Mouse (Mus musculus) T-cell, adult 2 months (primary cell): ENCODE measurements at regions not wholly inside any gene's neighbourhood (a gene's known extent, or its start where the extent isn't known, plus 50 kb on each side); places are given as distances from the start of the nearest gene placed in this dataset.
A peak's percentile ranks its signal among the peaks of the same experiment; 100 is the strongest.

Experiments used
- DNase-seq: peaks from one replicate; pipeline ENCODE4 v3.0.0; 2022; ENCODE audit warnings: low spot score

GRCm38 (mm10) chr15:61408621-61409020 lies 485.8 kb upstream of the A1bg start:
- peak; percentile 30 for DNase-seq

GRCm38 (mm10) chr15:61400720-61401119 lies 477.9 kb upstream of the A1bg start:
- no peak for DNase-seq

- no peak for DNase-seq
Observed at GRCm38 (mm10) chr15:61399971-61400370, 477.2 kb upstream of the A1bg start.

DNA sequence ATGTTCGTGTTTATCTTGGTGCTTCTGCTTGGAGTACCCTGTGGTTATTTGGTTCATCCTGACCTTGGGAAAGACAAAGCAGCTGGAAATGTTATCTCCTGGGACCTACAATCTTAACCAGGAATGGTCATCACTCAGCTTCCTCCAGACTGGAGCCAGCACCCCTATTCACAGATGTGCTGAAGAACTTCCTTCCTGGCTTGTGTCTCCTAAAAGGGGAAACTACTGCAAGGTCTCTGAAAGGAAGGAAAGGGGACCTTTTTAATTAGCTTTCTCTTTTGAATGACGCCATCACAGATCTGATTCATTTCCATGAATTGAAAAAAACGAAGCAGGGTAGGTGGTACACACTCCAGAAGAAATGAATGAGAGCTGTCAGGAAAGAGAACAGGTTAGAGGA lies 476.0 kb upstream of the A1bg start:
- DNase-seq, result no peak

- DNase-seq, result no peak
Observed at GRCm38 (mm10) chr15:61397061-61397460, 474.2 kb upstream of the A1bg start.

- DNase-seq, result no peak
Observed at GRCm38 (mm10) chr15:61395296-61395826, 472.5 kb upstream of the A1bg start.

DNA sequence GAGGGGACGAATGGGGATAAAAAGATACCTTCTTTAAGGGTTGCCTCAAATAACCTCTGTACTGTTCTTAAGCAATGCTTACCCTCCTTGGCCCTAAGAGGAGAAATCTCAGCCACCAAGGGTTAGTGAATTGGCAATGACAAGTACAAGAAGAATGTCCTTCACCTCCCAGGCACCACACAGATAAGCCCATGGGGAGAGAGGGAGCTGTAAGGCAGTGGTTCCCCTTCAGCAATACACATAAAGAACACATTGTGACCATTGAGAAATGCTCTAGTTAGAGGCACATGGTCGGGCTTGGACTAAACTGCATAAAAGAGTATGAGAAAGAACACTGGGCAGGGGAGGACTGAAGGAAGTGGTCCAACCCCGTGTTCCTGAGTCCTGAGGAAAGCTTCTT lies 457.9 kb upstream of the A1bg start:
- DNase-seq, result no peak

DNA sequence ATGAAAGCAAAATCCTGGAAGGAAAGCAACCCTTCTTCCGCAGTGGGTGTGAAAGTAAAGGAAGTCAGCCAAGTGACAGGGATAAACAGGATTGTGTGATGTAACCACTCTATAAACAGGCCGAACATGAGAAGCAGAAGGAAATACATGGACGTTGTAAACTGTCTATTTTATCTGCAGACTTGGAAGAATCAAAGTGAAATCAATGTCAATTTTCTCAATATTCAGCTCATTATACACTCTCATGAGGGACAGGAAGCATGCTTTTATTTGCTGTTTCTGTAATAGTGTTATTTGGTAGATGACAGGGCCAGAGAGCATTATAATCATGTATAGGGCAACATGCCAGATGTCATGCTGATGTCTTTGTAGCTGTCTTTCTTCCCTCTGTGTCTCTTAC lies 443.5 kb upstream of the A1bg start:
- no peak for DNase-seq

DNA sequence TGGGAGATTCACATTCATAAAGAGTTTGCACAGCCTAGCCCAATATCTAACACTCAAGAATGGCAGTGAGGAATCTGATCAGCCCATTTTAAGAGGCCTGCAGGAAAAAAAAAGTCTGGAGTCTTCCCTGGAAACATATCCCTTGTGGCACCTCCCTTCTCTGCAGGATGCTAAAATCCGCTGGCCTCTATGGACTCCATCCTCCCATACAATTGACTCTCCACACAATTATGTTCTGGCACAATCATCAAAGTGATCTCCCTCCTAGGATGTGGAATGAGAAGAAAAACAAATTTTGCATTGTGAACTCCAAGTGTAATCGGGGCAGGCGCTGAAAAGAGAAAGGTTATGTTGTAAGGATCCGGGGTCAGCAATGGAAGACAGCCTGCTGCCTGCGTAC lies 442.7 kb upstream of the A1bg start:
- DNase-seq, result no peak

DNA sequence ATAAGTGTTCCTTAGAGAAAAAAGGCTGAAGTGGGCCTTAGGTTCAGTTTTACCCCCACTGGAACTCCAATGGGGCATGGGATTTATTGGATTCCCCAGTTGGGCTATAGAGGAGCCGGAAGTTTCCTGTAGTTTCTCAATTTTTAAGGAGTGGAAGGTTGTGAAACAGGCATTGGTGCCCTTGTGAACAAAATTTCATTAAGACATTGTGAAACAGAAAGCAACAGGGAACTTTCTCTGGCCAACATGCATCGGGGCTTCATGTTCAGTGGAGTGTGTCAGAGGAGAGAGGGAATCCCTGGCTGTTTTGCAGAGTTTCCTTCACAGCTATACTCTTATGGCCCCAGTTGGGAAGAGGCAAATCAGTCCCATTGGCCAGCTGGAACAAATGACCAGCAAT lies 441.6 kb upstream of the A1bg start:
- DNase-seq, result no peak

GRCm38 (mm10) chr15:61361254-61361653 lies 438.4 kb upstream of the A1bg start:
- DNase-seq, result no peak

DNA sequence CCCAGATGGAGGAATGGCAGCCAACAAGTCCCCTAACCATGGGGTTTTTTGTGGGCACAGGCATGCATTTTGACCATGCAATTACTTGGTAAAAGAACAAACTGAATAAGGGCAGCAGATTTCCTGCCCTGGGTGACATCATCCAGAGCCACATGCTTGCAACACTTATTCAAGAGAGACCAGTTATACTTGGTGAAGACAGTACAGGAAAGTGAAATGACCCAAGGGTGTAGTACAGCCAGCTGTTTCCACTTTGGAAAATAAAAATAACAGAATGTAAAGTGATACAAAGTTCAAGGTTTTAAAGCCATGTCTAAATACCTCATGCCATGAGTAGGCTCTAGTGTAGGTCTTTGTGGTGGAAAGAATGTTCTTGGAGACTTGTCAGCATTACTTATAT lies 432.5 kb upstream of the A1bg start:
- no peak for DNase-seq

GRCm38 (mm10) chr15:61351729-61352342 lies 429.0 kb upstream of the A1bg start:
- DNase-seq, result no peak

GRCm38 (mm10) chr15:61345101-61345500 lies 422.3 kb upstream of the A1bg start:
- DNase-seq, result no peak

- no peak for DNase-seq
Observed at GRCm38 (mm10) chr15:61342618-61343017, 419.8 kb upstream of the A1bg start.

DNA sequence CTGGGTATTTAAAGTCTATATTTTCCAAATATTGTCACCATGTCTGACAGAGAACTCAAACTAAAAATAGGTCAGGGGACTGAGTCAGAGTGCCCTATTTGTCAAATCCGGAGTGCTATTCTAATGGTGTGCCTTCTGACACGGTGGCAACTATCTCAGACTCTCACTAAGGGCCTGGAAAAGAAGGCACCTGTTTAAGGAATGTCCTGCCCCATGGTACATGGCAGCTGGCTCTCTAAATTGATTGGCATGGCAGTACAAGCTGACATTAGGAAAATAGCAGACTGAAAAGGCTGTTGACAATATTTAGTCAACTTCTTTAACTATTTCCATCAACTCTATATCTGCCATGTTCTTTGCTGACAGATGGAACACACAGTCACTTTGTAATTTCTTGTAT lies 405.1 kb upstream of the A1bg start:
- no peak for DNase-seq

- DNase-seq, result no peak
Observed at GRCm38 (mm10) chr15:61322243-61322642, 399.4 kb upstream of the A1bg start.

- DNase-seq, result no peak
Observed at GRCm38 (mm10) chr15:61309452-61310165, 386.8 kb upstream of the A1bg start.

DNA sequence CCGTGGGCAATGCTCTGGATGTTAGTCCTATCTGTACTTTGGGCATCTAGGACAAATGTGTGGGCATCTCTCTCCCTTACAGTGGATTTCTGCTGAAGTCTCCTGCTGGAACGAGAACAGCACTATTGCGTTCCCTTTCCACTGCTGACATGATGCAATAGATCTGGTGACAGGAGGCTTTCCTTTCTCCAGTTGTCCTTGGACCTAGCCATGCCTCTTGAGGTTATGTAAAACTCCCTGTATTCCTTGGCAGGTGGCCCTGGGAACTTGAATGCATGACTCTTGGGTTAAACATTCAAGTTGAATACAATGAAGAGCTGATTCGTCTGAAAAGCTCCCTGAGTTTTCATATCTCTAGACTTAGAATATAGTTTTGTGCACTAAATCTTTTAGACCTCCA lies 386.1 kb upstream of the A1bg start:
- DNase-seq, result no peak

DNA sequence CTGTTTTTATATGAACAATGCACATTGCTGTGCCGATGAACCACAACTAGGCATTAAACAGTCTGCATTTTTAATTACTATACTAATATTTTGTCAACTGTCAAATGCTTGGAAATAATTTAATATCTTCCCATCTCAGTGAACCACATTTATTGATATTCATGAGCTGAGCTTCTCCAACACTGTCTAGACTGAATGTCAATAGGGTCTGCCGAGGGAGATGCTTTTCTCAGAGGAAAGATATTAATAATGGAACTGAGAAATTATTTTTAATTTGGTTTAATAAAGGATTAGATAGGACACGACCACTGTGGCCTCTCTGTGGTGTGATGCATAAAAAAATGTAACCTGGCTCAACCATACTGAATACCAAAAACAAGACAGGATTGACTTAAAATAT lies 381.7 kb upstream of the A1bg start:
- no peak for DNase-seq

- no peak for DNase-seq
Observed at GRCm38 (mm10) chr15:61299796-61300195, 377.0 kb upstream of the A1bg start.

GRCm38 (mm10) chr15:61297447-61298208 lies 374.8 kb upstream of the A1bg start:
- DNase-seq, result no peak

- DNase-seq, result no peak
Observed at GRCm38 (mm10) chr15:61294616-61295015, 371.8 kb upstream of the A1bg start.
